Mouse (Mus musculus): ENCODE results near the gene Sst. TPM values are rescaled to one million over a fixed set of nuclear protein-coding genes. Genes with fewer than 3 reads are reported as not detected.

Gene Sst
- total RNA-seq, 4 experiments from 2014 or later: 363 to 433 (median 383) TPM

GRCm38 (mm10) chr16:23887910-23888579, 2.7 kb downstream of the Sst start:
- no peak for DNase-seq (ENCODE audit: low spot score in 2 of 2)

- DNase-seq (ENCODE audit: low spot score in 2 of 2): no peak
Observed at GRCm38 (mm10) chr16:23885098-23885497, 5.7 kb downstream of the Sst start.

GRCm38 (mm10) chr16:23855242-23855641, 35.5 kb downstream of the Sst start:
- no peak for DNase-seq (ENCODE audit: low spot score in 2 of 2)

- DNase-seq (ENCODE audit: low spot score in 2 of 2): no peak
Observed at GRCm38 (mm10) chr16:23849720-23850119, 41.0 kb downstream of the Sst start.

GRCm38 (mm10) chr16:23849176-23849575, 41.6 kb downstream of the Sst start:
- DNase-seq (ENCODE audit: low spot score in 2 of 2): no peak

- DNase-seq (ENCODE audit: low spot score in 2 of 2): no peak
Observed at GRCm38 (mm10) chr16:23844622-23845021, 46.1 kb downstream of the Sst start.

GRCm38 (mm10) chr16:23842609-23843008, 48.1 kb downstream of the Sst start:
- no peak for DNase-seq (ENCODE audit: low spot score in 2 of 2)

Other genes starting within 250 kb of the Sst start
- gene Rtp2, start 41.4 kb upstream of the Sst start, total RNA-seq (2022): under 1 TPM in 2 of 4 experiments, not detected in 2; 0.18 to 0.32 TPM
- not detected for gene Gm37419, start 97.5 kb upstream of the Sst start, total RNA-seq (2022)
- gene Bcl6, start 97.9 kb upstream of the Sst start, total RNA-seq (2022): 10 to 100 TPM; 21.1 to 25.7 (median 24.3) TPM

Data from left cerebral cortex, adult 8-10 months (tissue).